8 mouse cellular contexts compared by ENCODE assay signal in genomic region chr9:106892552-106892875, GRCm38 (mm10). TPM values are rescaled to one million over a fixed set of nuclear protein-coding genes. Genes with fewer than 3 reads are reported as not detected.
DNase-seq lines count a peak whose midpoint lies in the region; ATAC-seq and TF ChIP-seq lines count a peak whose summit lies in the region.

No protein-coding gene starts in this region.

- no peak for ATAC-seq in heart, embryonic 14.5 days (ENCODE audit: insufficient number of reproducible peaks, insufficient read depth, low FRiP score, low read depth)
- ATAC-seq in G1E (ENCODE audit: extremely low read depth, insufficient number of reproducible peaks, low FRiP score, poor library complexity, severe bottlenecking) = no peak
- ATAC-seq in forebrain, postnatal 0 days = no peak; the same call in 1 of the 2 replicates

- peak overlapping the region; percentile 92 for H3K4me2 ChIP-seq in heart, embryonic 14.5 days (ENCODE audit: low read length)
- peak overlapping the region; percentile 74 for H3K4me2 ChIP-seq in forebrain, postnatal 0 days (ENCODE audit: low read depth)

- no peak for TF ChIP-seq CTCF in G1E (IDR thresholded peaks at IDR 0.05; ENCODE audit: low read depth, low read length)
- TF ChIP-seq CTCF in forebrain, postnatal 0 days (IDR thresholded peaks at IDR 0.05; ENCODE audit: low read depth) = no peak

- H3K27me3 ChIP-seq in heart, embryonic 14.5 days (ENCODE audit: control insufficient read depth, insufficient read depth, low read length) = no peaks in the 10 kb centered on the region
- peaks cover 23% of the 10 kb centered on the region for H3K27me3 ChIP-seq in G1E (ENCODE audit: insufficient read depth, low read length)
- no peaks in the 10 kb centered on the region for H3K27me3 ChIP-seq in forebrain, postnatal 0 days (ENCODE audit: insufficient read depth, low read length)
- no peaks in the 10 kb centered on the region for H3K27me3 ChIP-seq in midbrain, embryonic 10.5 days (ENCODE audit: low read depth, poor library complexity, severe bottlenecking)

- under 1% methylated on average over 9 of the region's 9 CpGs for WGBS in heart, embryonic 14.5 days
- under 1% methylated on average over 9 of the region's 9 CpGs for WGBS in forebrain, postnatal 0 days
- under 1% methylated on average over 9 of the region's 9 CpGs for WGBS in midbrain, embryonic 10.5 days

- H3K4me1 ChIP-seq in heart, embryonic 14.5 days (ENCODE audit: control insufficient read depth in 2 of 2, insufficient read depth in 2 of 2, low read length in 2 of 2) = peaks cover 10 to 12% of the 10 kb centered on the region in 2 experiments
- H3K4me1 ChIP-seq in G1E (ENCODE audit: insufficient read depth, low read depth, low read length) = peaks cover 40% of the 10 kb centered on the region
- peaks cover 7% of the 10 kb centered on the region; the same call in 1 of the 2 replicates for H3K4me1 ChIP-seq in forebrain, postnatal 0 days (ENCODE audit: insufficient read depth)
- peaks cover 49% of the 10 kb centered on the region for H3K4me1 ChIP-seq in midbrain, embryonic 10.5 days

- H3K9me3 ChIP-seq in heart, embryonic 14.5 days (ENCODE audit: control insufficient read depth, low read length) = no peaks in the 10 kb centered on the region
- H3K9me3 ChIP-seq in G1E (replicated peaks) = no peaks in the 10 kb centered on the region
- H3K9me3 ChIP-seq in forebrain, postnatal 0 days (ENCODE audit: low read length) = no peaks in the 10 kb centered on the region
- no peaks in the 10 kb centered on the region for H3K9me3 ChIP-seq in midbrain, embryonic 10.5 days (replicated peaks)

- peak overlapping the region; percentile 70 to 73 for H3K4me3 ChIP-seq in heart, embryonic 14.5 days (ENCODE audit: control insufficient read depth in 1 of 2, insufficient read depth in 1 of 2, low read depth in 1 of 2, low read length in 2 of 2)
- peak overlapping the region; percentile 87 for H3K4me3 ChIP-seq in G1E (ENCODE audit: low read depth, low read length)
- peak overlapping the region; percentile 87 for H3K4me3 ChIP-seq in forebrain, postnatal 0 days (ENCODE audit: low read depth, low read length)
- H3K4me3 ChIP-seq in midbrain, embryonic 10.5 days = peak overlapping the region; percentile 83

- DNase-seq in heart, adult 9 months (ENCODE audit: low spot score in 2 of 2) = no peak
- no peak for DNase-seq in G1E (ENCODE audit: low spot score)
- no peak for DNase-seq in forebrain, postnatal 0 days
- DNase-seq in midbrain, embryonic 10.5 days (ENCODE audit: low spot score) = no peak
- no peak for DNase-seq in layer of hippocampus, postnatal 25 days (ENCODE audit: extremely low spot score in 1 of 2, low spot score in 1 of 2)
- DNase-seq in left cerebral cortex, postnatal 14 days (ENCODE audit: low spot score in 2 of 2) = no peak
- no peak for DNase-seq in cerebellum, adult 11 months

- H3K9ac ChIP-seq in heart, embryonic 14.5 days (ENCODE audit: low read length) = peak overlapping the region; percentile 86
- H3K9ac ChIP-seq in forebrain, postnatal 0 days = peak overlapping the region; percentile 75

- intact Hi-C loops in left cerebral cortex, postnatal 14 days (cut with DNase I) = loop anchor here (10.0 kb wide), 1 partner anchor 642 kb away; the partner anchor contains the start of gene Tmem115

- peaks cover 32% of the 10 kb centered on the region for H3K36me3 ChIP-seq in heart, embryonic 14.5 days (ENCODE audit: control insufficient read depth, insufficient read depth, low read length)
- H3K36me3 ChIP-seq in G1E (replicated peaks) = peaks cover 33% of the 10 kb centered on the region
- H3K36me3 ChIP-seq in forebrain, postnatal 0 days (ENCODE audit: insufficient read depth) = peaks cover 49% of the 10 kb centered on the region
- H3K36me3 ChIP-seq in midbrain, embryonic 10.5 days = peaks cover 38% of the 10 kb centered on the region

- H3K27ac ChIP-seq in heart, embryonic 14.5 days (replicated peaks in 1 of 2; ENCODE audit: control insufficient read depth in 1 of 2, insufficient read depth in 1 of 2, low read depth in 2 of 2, low read length in 2 of 2) = peak overlapping the region; percentile 94
- peak overlapping the region; percentile 89 for H3K27ac ChIP-seq in forebrain, postnatal 0 days (ENCODE audit: low read depth, low read length)
- H3K27ac ChIP-seq in midbrain, embryonic 10.5 days (replicated peaks) = peak overlapping the region; percentile 94

RNA-seq across cellular contexts. Expression of gene Manf, which starts 0.7 kb away (rescaled TPM):
- polyA plus RNA-seq in heart, embryonic 14.5 days (2014; fragmentation: Nextera tagmentation; extraction: Ambion mirVana) = 153 and 189 TPM in 2 replicates
- 142 and 198 TPM in 2 replicates for total RNA-seq in G1E (2014; fragmentation: Nextera tagmentation)
- total RNA-seq in G1E (2017) = 116 and 146 TPM in 2 replicates
- polyA plus RNA-seq in G1E (2012) = 32.8 and 64.7 TPM in 2 replicates
- 49.5 and 61.9 TPM in 2 replicates for total RNA-seq in forebrain, postnatal 0 days (2014; rRNA removed)
- polyA plus RNA-seq in forebrain, postnatal 0 days (2015; fragmentation: Nextera tagmentation; extraction: Ambion mirVana) = 135 and 151 TPM in 2 replicates
- polyA plus RNA-seq in midbrain, embryonic 10.5 days (2016; fragmentation: Nextera tagmentation; extraction: Ambion mirVana) = 231 and 297 TPM in 2 replicates
- total RNA-seq in layer of hippocampus, postnatal 25 days (2021) = 100 to 1,000 TPM; 112 to 146 TPM
- total RNA-seq in left cerebral cortex, postnatal 14 days (2021) = 100 to 1,000 TPM; 124 to 141 TPM

RNA-seq across cellular contexts. Expression of gene Rbm15b, which starts 5.3 kb away (rescaled TPM):
- polyA plus RNA-seq in heart, embryonic 14.5 days (2014; fragmentation: Nextera tagmentation; extraction: Ambion mirVana) = 8.7 and 9.2 TPM in 2 replicates
- total RNA-seq in G1E (2014; fragmentation: Nextera tagmentation) = 20.3 and 21.8 TPM in 2 replicates
- total RNA-seq in G1E (2017) = 21.9 and 27.6 TPM in 2 replicates
- 23.5 and 30.0 TPM in 2 replicates for polyA plus RNA-seq in G1E (2012)
- total RNA-seq in forebrain, postnatal 0 days (2014; rRNA removed) = 82.4 and 83.5 TPM in 2 replicates
- 15.8 and 16.8 TPM in 2 replicates for polyA plus RNA-seq in forebrain, postnatal 0 days (2015; fragmentation: Nextera tagmentation; extraction: Ambion mirVana)
- 15.0 and 15.5 TPM in 2 replicates for polyA plus RNA-seq in midbrain, embryonic 10.5 days (2016; fragmentation: Nextera tagmentation; extraction: Ambion mirVana)
- total RNA-seq in layer of hippocampus, postnatal 25 days (2021) = 10 to 100 TPM; 50.1 to 51.6 TPM
- 10 to 100 TPM; 50.2 to 55.7 TPM for total RNA-seq in left cerebral cortex, postnatal 14 days (2021)
